Mouse (Mus musculus) cerebellum, adult 2 months (tissue): ENCODE results near the gene Tcf7l2.

ENCODE experiments used
- CTCF ChIP-seq: fragments of 200-500 bp; IDR thresholded peaks from 2 replicates; pipeline ENCODE4 v1.5.1; 2011; ENCODE audit warnings: low read depth, mild to moderate bottlenecking, control low read depth, low read length, moderate library complexity, borderline replicate concordance; ENCODE audit not compliant: insufficient read depth
- POLR2A ChIP-seq: fragments of 200-500 bp; IDR thresholded peaks from 2 replicates; pipeline ENCODE4 v1.6.1; 2011; ENCODE audit warnings: low read length, control low read depth, borderline replicate concordance; ENCODE audit not compliant: insufficient read depth

DNA sequence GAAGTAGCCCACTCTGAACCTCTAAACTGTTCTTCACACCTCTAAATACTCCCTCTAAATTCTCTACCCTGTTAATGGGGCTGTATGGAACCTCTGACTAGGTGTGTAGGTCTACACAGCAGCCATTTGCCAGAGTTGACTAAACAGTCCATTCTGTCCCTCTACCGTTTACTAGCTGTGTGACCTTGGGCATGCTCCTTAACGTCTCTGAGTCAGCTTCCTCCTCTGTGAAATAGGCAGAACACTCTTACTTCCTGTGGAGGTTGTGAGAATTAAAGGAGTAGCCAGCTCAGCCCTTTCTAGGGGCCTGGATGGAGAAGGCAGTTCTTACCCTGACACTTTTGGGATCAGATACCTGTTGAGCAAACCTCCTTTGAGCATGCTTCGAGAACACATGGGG lies 120.9 kb downstream of the Tcf7l2 start:
- no peak for TF ChIP-seq CTCF
- no peak for TF ChIP-seq POLR2A
